ENCODE assay signal across 22 mouse cellular contexts in the genomic region with DNA sequence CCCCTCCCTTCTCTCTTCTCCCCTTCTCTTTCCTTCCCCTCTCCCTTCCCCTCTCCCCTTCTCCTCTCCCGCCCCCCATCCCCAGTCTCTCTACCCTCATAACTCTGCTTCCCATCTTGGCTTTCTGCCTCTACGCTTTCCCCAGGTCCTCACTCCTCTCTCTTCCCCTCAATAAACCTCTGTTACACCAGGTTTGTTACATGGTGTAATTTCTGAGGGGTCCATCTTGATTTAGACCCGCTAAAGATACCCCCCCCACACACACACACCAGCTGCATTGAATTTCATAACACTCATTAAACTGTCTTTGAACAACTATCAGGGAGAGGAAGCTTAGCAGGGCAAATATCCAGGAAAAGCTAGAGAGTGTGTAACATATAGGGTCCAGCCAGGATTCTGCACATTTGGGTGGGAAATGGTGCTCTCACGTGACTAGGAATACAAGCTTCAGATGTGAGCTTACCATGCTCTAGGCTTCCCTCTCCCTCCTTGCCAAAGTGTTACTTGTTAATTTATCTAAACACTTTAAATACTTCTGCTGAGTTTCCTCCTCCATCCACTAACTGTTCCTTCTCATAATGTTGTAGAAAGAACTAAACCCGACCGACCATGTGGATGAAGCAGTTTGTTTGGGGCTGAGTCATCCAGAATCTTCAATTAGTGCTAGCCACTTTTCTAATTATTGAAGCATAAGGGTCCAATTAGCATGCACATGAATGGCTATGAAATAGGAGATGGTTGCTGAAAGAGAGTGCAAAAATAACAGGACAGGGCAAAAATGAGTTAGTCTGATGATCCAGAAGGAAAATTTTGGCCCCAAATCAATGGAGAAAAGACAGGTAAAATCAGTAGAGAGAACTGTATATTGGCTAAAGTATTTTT. TPM values are rescaled to one million over a fixed set of nuclear protein-coding genes. Genes with fewer than 3 reads are reported as not detected.
DNase-seq lines count a peak whose midpoint lies in the region; ATAC-seq and TF ChIP-seq lines count a peak whose summit lies in the region.
"Had no signal": no experiment of that assay in that cellular context is flagged by ENCODE, and none has a peak within 500 bp of the region (broad histone marks: within the 10 kb centered on the region; RNA-seq: fewer than 3 reads in every experiment).

No protein-coding gene starts in this region.

- DNase-seq in kidney, postnatal 0 days (ENCODE audit: low spot score) = peak; percentile 61
- DNase-seq in kidney, postnatal 36 days = no peak
- DNase-seq in lung, postnatal 0 days (ENCODE audit: low spot score) = peak; percentile 54
- DNase-seq in lung, postnatal 4 days = no peak
- DNase-seq in retina, embryonic 14.5 days (ENCODE audit: low spot score) = peak; percentile 38
- no peak for DNase-seq in embryo, embryonic 11 days
- DNase-seq: adrenal gland, adult 8-10 months; cerebellum, adult 9-11 months; gastrocnemius, postnatal 36 days; kidney, postnatal 10 days; right cerebral cortex, postnatal 14 days had no signal

- H3K27me3 ChIP-seq in kidney, postnatal 0 days (ENCODE audit: insufficient read depth, low read length) = no peaks in the 10 kb centered on the region
- no peaks in the 10 kb centered on the region for H3K27me3 ChIP-seq in lung, postnatal 0 days (replicated peaks; ENCODE audit: insufficient read depth, low read length)
- no peaks in the 10 kb centered on the region for H3K27me3 ChIP-seq in forebrain, embryonic 15.5 days
- H3K27me3 ChIP-seq: liver, embryonic 15.5 days; midbrain, embryonic 13.5 days; neural tube, embryonic 13.5 days had no signal

- no peak overlapping the region for H3K9ac ChIP-seq in kidney, postnatal 0 days (ENCODE audit: low read depth, low read length)
- no peak overlapping the region for H3K9ac ChIP-seq in lung, postnatal 0 days (replicated peaks; ENCODE audit: low read depth)
- H3K9ac ChIP-seq in forebrain, embryonic 15.5 days (replicated peaks) = no peak overlapping the region
- H3K9ac ChIP-seq: liver, embryonic 15.5 days; midbrain, embryonic 13.5 days; neural tube, embryonic 13.5 days had no signal

- no peak overlapping the region for H3K4me2 ChIP-seq in kidney, postnatal 0 days (ENCODE audit: low read length)
- no peak overlapping the region for H3K4me2 ChIP-seq in lung, postnatal 0 days (replicated peaks; ENCODE audit: low read depth, low read length)
- no peak overlapping the region for H3K4me2 ChIP-seq in forebrain, embryonic 15.5 days (replicated peaks)
- H3K4me2 ChIP-seq: liver, embryonic 15.5 days; midbrain, embryonic 13.5 days; neural tube, embryonic 13.5 days had no signal

- no peaks in the 10 kb centered on the region for H3K9me3 ChIP-seq in kidney, postnatal 0 days (replicated peaks; ENCODE audit: low read length)
- no peaks in the 10 kb centered on the region for H3K9me3 ChIP-seq in lung, postnatal 0 days (ENCODE audit: low read length)
- H3K9me3 ChIP-seq in forebrain, embryonic 15.5 days = no peaks in the 10 kb centered on the region
- H3K9me3 ChIP-seq: liver, embryonic 15.5 days; midbrain, embryonic 13.5 days; neural tube, embryonic 13.5 days had no signal

- H3K4me3 ChIP-seq in kidney, postnatal 0 days (replicated peaks; ENCODE audit: low read depth, low read length) = no peak overlapping the region
- no peak overlapping the region for H3K4me3 ChIP-seq in lung, postnatal 0 days (ENCODE audit: low read depth, low read length)
- H3K4me3 ChIP-seq in forebrain, embryonic 15.5 days = no peak overlapping the region
- H3K4me3 ChIP-seq: left cerebral cortex, adult 2 months; liver, embryonic 15.5 days; midbrain, embryonic 13.5 days; neural tube, embryonic 13.5 days had no signal

- TF ChIP-seq EP300 in lung, postnatal 0 days (IDR thresholded peaks at IDR 0.05) = no peak

- no peaks in the 10 kb centered on the region for H3K36me3 ChIP-seq in kidney, postnatal 0 days (ENCODE audit: insufficient read depth, low read length)
- H3K36me3 ChIP-seq in lung, postnatal 0 days (ENCODE audit: insufficient read depth, low read length) = no peaks in the 10 kb centered on the region
- no peaks in the 10 kb centered on the region for H3K36me3 ChIP-seq in forebrain, embryonic 15.5 days
- H3K36me3 ChIP-seq: liver, embryonic 15.5 days; midbrain, embryonic 13.5 days; neural tube, embryonic 13.5 days had no signal

- ATAC-seq in kidney, postnatal 0 days (replicated peaks; ENCODE audit: low FRiP score, low read depth) = peak; percentile 68; the same call in 1 of the 2 replicates
- peak; percentile 43 for ATAC-seq in lung, postnatal 0 days
- peak; percentile 69; the same call in 1 of the 2 replicates for ATAC-seq in forebrain, embryonic 15.5 days (replicated peaks)
- ATAC-seq: hindbrain, embryonic 16.5 days; intestine, embryonic 16.5 days; midbrain, embryonic 13.5 days had no signal

- WGBS in kidney, postnatal 0 days = 52% methylated on average over 6 of the region's 6 CpGs
- WGBS in lung, postnatal 0 days = 52% methylated on average over 6 of the region's 6 CpGs
- 54% methylated on average over 6 of the region's 6 CpGs for WGBS in forebrain, embryonic 15.5 days

- no peaks in the 10 kb centered on the region for H3K4me1 ChIP-seq in kidney, postnatal 0 days (replicated peaks; ENCODE audit: insufficient read depth, low read length)
- H3K4me1 ChIP-seq in lung, postnatal 0 days (ENCODE audit: insufficient read depth, low read depth, low read length) = no peaks in the 10 kb centered on the region
- H3K4me1 ChIP-seq in forebrain, embryonic 15.5 days = no peaks in the 10 kb centered on the region
- H3K4me1 ChIP-seq: liver, embryonic 15.5 days; midbrain, embryonic 13.5 days; neural tube, embryonic 13.5 days had no signal

- TF ChIP-seq CTCF in kidney, postnatal 0 days (IDR thresholded peaks at IDR 0.05; ENCODE audit: low read depth) = no peak
- no peak for TF ChIP-seq CTCF in lung, postnatal 0 days (IDR thresholded peaks at IDR 0.05)

- H3K27ac ChIP-seq in kidney, postnatal 0 days = no peak overlapping the region
- no peak overlapping the region for H3K27ac ChIP-seq in lung, postnatal 0 days (ENCODE audit: low read length)
- no peak overlapping the region for H3K27ac ChIP-seq in forebrain, embryonic 15.5 days (replicated peaks)
- H3K27ac ChIP-seq: left cerebral cortex, adult 2 months; liver, embryonic 15.5 days; midbrain, embryonic 13.5 days; neural tube, embryonic 13.5 days had no signal

RNA-seq across cellular contexts. Expression of a gene that starts 12.3 kb away (rescaled TPM):
- 0.05 and 0.14 TPM in 2 replicates for polyA plus RNA-seq in kidney, postnatal 0 days (2015; fragmentation: Nextera tagmentation; extraction: Ambion mirVana)
- polyA plus RNA-seq in lung, postnatal 0 days (2015; fragmentation: Nextera tagmentation; extraction: Ambion mirVana) = 0.05 and 0.14 TPM in 2 replicates
- not detected in 2 replicates for polyA plus RNA-seq in forebrain, embryonic 15.5 days (2015; fragmentation: Nextera tagmentation; extraction: Ambion mirVana)
- polyA plus RNA-seq: C2C12; hindbrain, embryonic 16.5 days; limb, embryonic 11.5 days; midbrain, embryonic 13.5 days; neural tube, embryonic 13.5 days had no signal

RNA-seq across cellular contexts. Expression of a gene that starts 38.5 kb away (rescaled TPM):
- polyA plus RNA-seq in kidney, postnatal 0 days (2015; fragmentation: Nextera tagmentation; extraction: Ambion mirVana) = 4.9 and 6.7 TPM in 2 replicates
- polyA plus RNA-seq in lung, postnatal 0 days (2015; fragmentation: Nextera tagmentation; extraction: Ambion mirVana) = 7.5 and 9.7 TPM in 2 replicates
- 7.1 and 7.5 TPM in 2 replicates for polyA plus RNA-seq in forebrain, embryonic 15.5 days (2015; fragmentation: Nextera tagmentation; extraction: Ambion mirVana)

RNA-seq across cellular contexts. Expression of a gene that starts 52.8 kb away (rescaled TPM):
- not detected in 2 replicates for polyA plus RNA-seq in kidney, postnatal 0 days (2015; fragmentation: Nextera tagmentation; extraction: Ambion mirVana)
- not detected in 2 replicates for polyA plus RNA-seq in lung, postnatal 0 days (2015; fragmentation: Nextera tagmentation; extraction: Ambion mirVana)
- polyA plus RNA-seq in forebrain, embryonic 15.5 days (2015; fragmentation: Nextera tagmentation; extraction: Ambion mirVana) = not detected in 2 replicates
- polyA plus RNA-seq: C2C12; hindbrain, embryonic 16.5 days; intestine, embryonic 16.5 days; limb, embryonic 11.5 days; liver, embryonic 15.5 days; midbrain, embryonic 13.5 days; neural tube, embryonic 13.5 days; spleen, adult 2 months; stomach, embryonic 14.5 days had no signal

Comparison
In these comparisons a context has a peak if more than half of its experiments do, and no peak if none do; other contexts are left out.
1. DNase-seq: peak in kidney, postnatal 0 days (single experiment), lung, postnatal 0 days (single experiment) and retina, embryonic 14.5 days (single experiment); none in kidney, postnatal 36 days (0 of 2), lung, postnatal 4 days (0 of 2) and embryo, embryonic 11 days (single experiment).
2. Peak in every context shown above with its lines, with median percentiles within 50 percentile points of each other: ATAC-seq.